Mouse (Mus musculus) retina, embryonic 14.5 days (tissue): ENCODE results near the gene Sec31b.

Experiments used
- DNase-seq: peaks from one replicate; pipeline ENCODE4 v3.0.0-alpha.2; 2015; ENCODE audit warnings: low spot score

Gene Sec31b

GRCm38 (mm10) chr19:44475268-44475667, 70.4 kb downstream of the Sec31b start:
- DNase-seq, result no peak

- peak; percentile 88 for DNase-seq
These were observed 71.5 kb downstream of the Sec31b start for GRCm38 (mm10) chr19:44474158-44474557.
